Mouse (Mus musculus) left cerebral cortex, adult 9 months (tissue): ENCODE measurements around the gene Ankar.

ENCODE experiments used
- DNase-seq, 2 experiments: peaks; one replicate each; pipeline ENCODE4 v3.0.0; 2022; ENCODE audit warnings: low spot score in 2 of 2

Ankar gene

GRCm38 (mm10) chr1:72711684-72712083 lies 11.3 kb upstream of the Ankar start:
- DNase-seq, result no peak

- peak; percentile 87 to 97 for DNase-seq
These were observed 10.6 kb upstream of the Ankar start, which contains the start of gene Rpl37a for GRCm38 (mm10) chr1:72710753-72711653. TSS of gene Rpl37a (plus strand) at chr1:72711290.

- DNase-seq, result no peak
These were observed 7.1 kb upstream of the Ankar start for GRCm38 (mm10) chr1:72707525-72707924.

- DNase-seq, result no peak
These were observed 1.7 kb downstream of the Ankar start for GRCm38 (mm10) chr1:72698651-72699050.

GRCm38 (mm10) chr1:72696256-72696655 lies 4.1 kb downstream of the Ankar start:
- DNase-seq, result no peak

GRCm38 (mm10) chr1:72673070-72673469 lies 27.3 kb downstream of the Ankar start:
- DNase-seq, result no peak

- DNase-seq, result peak; percentile 20 to 66
These were observed 59.5 kb downstream of the Ankar start for GRCm38 (mm10) chr1:72640658-72641410.

GRCm38 (mm10) chr1:72635221-72635620 lies 65.2 kb downstream of the Ankar start:
- DNase-seq, result no peak

GRCm38 (mm10) chr1:72612172-72612571 lies 88.2 kb downstream of the Ankar start:
- no peak for DNase-seq

GRCm38 (mm10) chr1:72609887-72610877 lies 90.2 kb downstream of the Ankar start:
- DNase-seq, result no peak

- no peak for DNase-seq
These were observed 91.2 kb downstream of the Ankar start for GRCm38 (mm10) chr1:72609129-72609528.

GRCm38 (mm10) chr1:72606186-72606673 lies 94.1 kb downstream of the Ankar start:
- DNase-seq, result no peak

GRCm38 (mm10) chr1:72602803-72603202 lies 97.6 kb downstream of the Ankar start:
- DNase-seq, result no peak

GRCm38 (mm10) chr1:72602186-72602585 lies 98.2 kb downstream of the Ankar start:
- no peak for DNase-seq

- DNase-seq, result no peak
These were observed 99.1 kb downstream of the Ankar start for GRCm38 (mm10) chr1:72601233-72601632.

- DNase-seq, result no peak
These were observed 99.6 kb downstream of the Ankar start for GRCm38 (mm10) chr1:72600778-72601177.

GRCm38 (mm10) chr1:72599146-72600101 lies 101.0 kb downstream of the Ankar start:
- DNase-seq, result no peak

- no peak for DNase-seq
These were observed 104.1 kb downstream of the Ankar start for GRCm38 (mm10) chr1:72596231-72596630.

GRCm38 (mm10) chr1:72595686-72596085 lies 104.7 kb downstream of the Ankar start:
- DNase-seq, result no peak

GRCm38 (mm10) chr1:72593340-72593951 lies 106.9 kb downstream of the Ankar start:
- DNase-seq, result peak; percentile 69 to 87
